Mouse (Mus musculus) hindbrain, postnatal 0 days (tissue): ENCODE data around the gene Slc22a12. TPM values are rescaled to one million over a fixed set of nuclear protein-coding genes. Genes with fewer than 3 reads are reported as not detected.

Experiments
- ATAC-seq: fragments of 200-750 bp; cut with Nextera tagmentation; 2 replicates; pipeline ENCODE4 v1.8.0; 2017; ENCODE audit warnings: mild to moderate bottlenecking, moderate TSS enrichment, moderate library complexity
- DNase-seq: peaks from one replicate; pipeline ENCODE4 v3.0.0-alpha.2; 2015; ENCODE audit warnings: low spot score
- H3K27ac ChIP-seq: fragments of 300-500 bp; sonication (generic); 2 replicates; pipeline ENCODE4 v1.5.1; 2014; ENCODE audit warnings: mild to moderate bottlenecking
- H3K27me3 ChIP-seq: fragments of 300-500 bp; sonication (generic); 2 replicates; pipeline ENCODE4 v1.6.1; 2014; ENCODE audit warnings: low read length, mixed read lengths; ENCODE audit not compliant: insufficient read depth
- H3K36me3 ChIP-seq: fragments of 300-500 bp; sonication (generic); 2 replicates; pipeline ENCODE4 v1.6.1; 2014; ENCODE audit warnings: low read length, mixed read lengths; ENCODE audit not compliant: insufficient read depth
- H3K4me1 ChIP-seq: fragments of 300-500 bp; sonication (generic); 2 replicates; pipeline ENCODE4 v1.6.1; 2014; ENCODE audit warnings: antibody characterized with exemption, low read length, mixed read lengths; ENCODE audit not compliant: insufficient read depth
- H3K4me2 ChIP-seq: fragments of 300-500 bp; sonication (generic); 2 replicates; pipeline ENCODE4 v1.6.1; 2014; ENCODE audit warnings: low read depth, mild to moderate bottlenecking, low read length, moderate library complexity, mixed read lengths
- H3K4me3 ChIP-seq: fragments of 300-500 bp; sonication (generic); 2 replicates; pipeline ENCODE4 v1.5.1; 2014; ENCODE audit warnings: low read length
- H3K9ac ChIP-seq: fragments of 300-500 bp; sonication (generic); replicated peaks from 2 replicates; pipeline ENCODE4 v1.6.1; 2014; ENCODE audit warnings: mild to moderate bottlenecking, low read length, moderate library complexity, mixed read lengths
- H3K9me3 ChIP-seq: fragments of 300-500 bp; sonication (generic); 2 replicates; pipeline ENCODE4 v1.6.1; 2016; ENCODE audit warnings: low read length, mixed read lengths
- CTCF ChIP-seq: IDR thresholded peaks from 2 replicates; pipeline ENCODE4 v1.5.1; 2016; ENCODE audit warnings: antibody characterized with exemption, control low read depth, low read depth
- WGBS: fragments of 180-500 bp; shearing (Covaris S2); extraction: QIAGEN DNeasy Blood & Tissue Kit; methylation state at CpG from one replicate; pipeline ENCODE4 v1.1.7; 2014; 5-methylcytosine and 5-hydroxymethylcytosine counted together
- polyA plus RNA-seq: library from polyadenylated mRNA; unstranded; fragments of >200 nt; fragmentation: Nextera tagmentation; extraction: Ambion mirVana; gene quantifications from 2 replicates; pipeline ENCODE4 v1.2.1, GENCODE M21; 2015
- total RNA-seq: library from RNA; depleted of rRNA; stranded (reverse); fragments of >200 nt; gene quantifications from 2 replicates; pipeline ENCODE4 v1.2.3, GENCODE M21; 2014

Slc22a12 gene
- total and polyA plus RNA-seq, 2 experiments from 2014 or later, result 0.21 to 0.35 TPM

GRCm38 (mm10) chr19:6522289-6522688, 20.5 kb downstream of the Slc22a12 start:
- H3K36me3 ChIP-seq, result peaks cover 60% of the 10 kb centered on the region; the same call in 1 of the 2 replicates
- WGBS, result 92% methylated on average over 14 of the region's 14 CpGs
- ATAC-seq (no peak), DNase-seq (no peak)
- no peaks in the 10 kb centered on the region for H3K9me3 ChIP-seq
- TF ChIP-seq CTCF, result no peak
- no peaks in the 10 kb centered on the region for H3K27me3 ChIP-seq
- H3K4me3 ChIP-seq, result no peak overlapping the region
- H3K4me1 ChIP-seq, result peaks cover 21% of the 10 kb centered on the region
- H3K27ac ChIP-seq, result no peak overlapping the region
- no peak overlapping the region for H3K4me2 ChIP-seq
- H3K9ac ChIP-seq, result no peak overlapping the region

- Histone ChIP-seq H3K27ac (no peak overlapping the region), H3K27me3 (no peaks in the 10 kb centered on the region), H3K9me3 (no peaks in the 10 kb centered on the region), H3K36me3 (peaks cover 64% of the 10 kb centered on the region), H3K4me3 (no peak overlapping the region), H3K4me1 (peaks cover 21% of the 10 kb centered on the region), H3K9ac (no peak overlapping the region), H3K4me2 (no peak overlapping the region)
- 90% methylated on average over 3 of the region's 3 CpGs for WGBS
- DNase-seq (no peak), ATAC-seq (no peak)
- TF ChIP-seq CTCF, result no peak
These were observed 21.2 kb downstream of the Slc22a12 start for GRCm38 (mm10) chr19:6521630-6522029.

GRCm38 (mm10) chr19:6519483-6519882, 23.3 kb downstream of the Slc22a12 start:
- Histone ChIP-seq H3K4me2 (no peak overlapping the region), H3K4me1 (peaks cover 21% of the 10 kb centered on the region)
- 56% methylated on average over 2 of the region's 2 CpGs for whole genome bisulfite sequencing

GRCm38 (mm10) chr19:6518601-6519000, 24.2 kb downstream of the Slc22a12 start:
- Histone ChIP-seq H3K27me3 (no peaks in the 10 kb centered on the region), H3K9me3 (no peaks in the 10 kb centered on the region), H3K4me1 (peaks cover 21% of the 10 kb centered on the region), H3K4me2 (0 out of 2 replicates have a peak overlapping the region, but pooled peaks have one; percentile 9), H3K4me3 (no peak overlapping the region), H3K36me3 (peaks cover 61% of the 10 kb centered on the region), H3K27ac (peak overlapping the region; percentile 75), H3K9ac (no peak overlapping the region)
- DNase-seq (peak; percentile 87), ATAC-seq (peak; percentile 57)
- TF ChIP-seq CTCF, result no peak
- 16% methylated on average over 5 of the region's 5 CpGs for WGBS

More at GRCm38 (mm10) chr19:6519483-6519882, 23.3 kb downstream of the Slc22a12 start:
- TF ChIP-seq CTCF, result no peak
- peak; percentile 58; the same call in 1 of the 2 replicates for ATAC-seq
- DNase-seq, result peak; percentile 65
- H3K4me3 ChIP-seq, result no peak overlapping the region
- no peaks in the 10 kb centered on the region for H3K9me3 ChIP-seq
- H3K36me3 ChIP-seq, result peaks cover 60% of the 10 kb centered on the region
- peak overlapping the region; percentile 75 for H3K27ac ChIP-seq
- H3K9ac ChIP-seq, result no peak overlapping the region
- H3K27me3 ChIP-seq, result no peaks in the 10 kb centered on the region

GRCm38 (mm10) chr19:6516153-6516552, 26.7 kb downstream of the Slc22a12 start:
- Histone ChIP-seq H3K4me1 (peaks cover 21% of the 10 kb centered on the region), H3K36me3 (peaks cover 49% of the 10 kb centered on the region), H3K4me2 (no peak overlapping the region), H3K9ac (no peak overlapping the region), H3K4me3 (no peak overlapping the region), H3K27ac (no peak overlapping the region), H3K9me3 (no peaks in the 10 kb centered on the region), H3K27me3 (no peaks in the 10 kb centered on the region)
- DNase-seq (no peak), ATAC-seq (no peak)
- 49% methylated on average over 8 of the region's 8 CpGs for WGBS
- TF ChIP-seq CTCF, result no peak

GRCm38 (mm10) chr19:6515448-6515847, 27.4 kb downstream of the Slc22a12 start:
- Histone ChIP-seq H3K27me3 (no peaks in the 10 kb centered on the region), H3K36me3 (peaks cover 49% of the 10 kb centered on the region), H3K4me3 (no peak overlapping the region), H3K27ac (no peak overlapping the region), H3K4me1 (peaks cover 21% of the 10 kb centered on the region), H3K9me3 (no peaks in the 10 kb centered on the region), H3K4me2 (no peak overlapping the region), H3K9ac (no peak overlapping the region)
- WGBS, result 71% methylated on average over 5 of the region's 5 CpGs
- no peak for TF ChIP-seq CTCF
- ATAC-seq (no peak), DNase-seq (no peak)

- no peaks in the 10 kb centered on the region for H3K9me3 ChIP-seq
- no peak overlapping the region for H3K27ac ChIP-seq
- ATAC-seq (no peak), DNase-seq (no peak)
- no peak overlapping the region for H3K9ac ChIP-seq
- no peak for TF ChIP-seq CTCF
- no peak overlapping the region for H3K4me2 ChIP-seq
- peaks cover 21% of the 10 kb centered on the region for H3K4me1 ChIP-seq
- no peaks in the 10 kb centered on the region for H3K27me3 ChIP-seq
- 70% methylated on average over 6 of the region's 6 CpGs for WGBS
- H3K4me3 ChIP-seq, result no peak overlapping the region
- peaks cover 48% of the 10 kb centered on the region for H3K36me3 ChIP-seq
These were observed 27.9 kb downstream of the Slc22a12 start for GRCm38 (mm10) chr19:6514940-6515339.
